Mouse (Mus musculus) embryo, embryonic 11 days (tissue): ENCODE measurements around the gene Kif13a.
A peak's percentile ranks its signal among the peaks of the same experiment; 100 is the strongest.

Source experiments
- DNase-seq: peaks from one replicate; pipeline ENCODE4 v3.0.0-alpha.2; 2015

Kif13a gene

DNA sequence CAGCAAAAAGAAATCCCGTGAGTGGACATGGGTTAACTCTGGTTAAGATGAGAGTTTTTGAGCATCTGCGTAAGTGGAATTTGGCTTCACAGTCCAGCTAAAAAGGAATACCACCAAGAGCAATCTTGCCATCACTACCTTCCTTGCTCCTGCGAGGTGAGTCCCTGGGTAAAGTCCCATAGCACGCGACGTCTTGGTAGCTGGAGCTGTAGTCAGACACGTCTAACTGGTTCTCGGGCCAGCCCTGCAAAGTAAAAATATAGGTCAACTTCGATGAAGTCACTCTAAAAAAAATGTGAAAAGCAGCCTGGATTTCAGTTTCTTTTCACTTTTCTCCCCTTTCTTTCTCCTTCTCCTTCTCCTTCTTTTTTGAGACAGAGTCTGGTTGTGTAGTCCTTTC, 166.5 kb downstream of the Kif13a start:
- no peak for DNase-seq

DNA sequence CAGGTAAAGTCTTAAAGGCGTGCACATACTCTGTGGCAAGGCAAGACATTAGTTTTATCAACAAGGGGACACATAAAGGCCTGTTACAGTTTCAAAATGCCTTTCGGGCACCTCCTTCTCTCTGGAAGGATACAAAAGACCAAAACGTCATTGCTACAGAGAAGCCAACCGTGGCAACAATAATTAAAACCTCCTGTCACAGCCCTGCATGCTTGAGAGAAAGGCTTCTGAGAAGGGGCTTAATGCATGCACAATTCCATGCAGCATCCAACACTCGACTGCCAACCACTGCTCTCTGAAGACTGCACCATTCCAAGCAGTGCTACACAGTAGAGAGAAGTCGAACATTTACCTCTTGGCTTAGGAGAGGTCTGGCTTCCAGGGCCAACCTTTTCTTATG, 168.7 kb downstream of the Kif13a start:
- no peak for DNase-seq

DNA sequence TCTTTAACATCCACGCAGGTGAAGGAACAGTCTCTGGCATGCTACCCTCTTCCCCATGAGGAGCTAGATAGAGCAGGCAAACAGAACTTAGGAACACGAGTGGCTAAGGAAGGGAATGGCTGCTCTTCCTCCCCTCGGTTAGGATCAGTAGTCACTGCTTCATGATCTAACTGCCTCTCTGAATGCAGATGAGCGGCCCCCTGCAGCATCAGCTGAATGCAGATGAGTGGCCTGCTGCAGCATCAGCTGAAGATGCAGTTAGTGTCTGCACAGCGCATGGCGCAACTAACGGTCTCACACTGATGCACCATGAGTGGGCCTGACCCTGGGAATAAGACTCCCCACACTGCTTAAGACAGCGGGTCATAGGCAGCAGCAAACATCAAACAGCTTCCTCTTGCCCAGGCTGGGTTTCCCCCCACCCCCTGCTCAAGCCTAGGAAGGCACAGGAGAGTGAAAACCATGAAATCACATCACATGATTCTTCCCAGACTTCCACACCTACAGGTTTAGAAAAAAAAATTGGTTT, 170.3 kb downstream of the Kif13a start:
- DNase-seq = no peak

DNA sequence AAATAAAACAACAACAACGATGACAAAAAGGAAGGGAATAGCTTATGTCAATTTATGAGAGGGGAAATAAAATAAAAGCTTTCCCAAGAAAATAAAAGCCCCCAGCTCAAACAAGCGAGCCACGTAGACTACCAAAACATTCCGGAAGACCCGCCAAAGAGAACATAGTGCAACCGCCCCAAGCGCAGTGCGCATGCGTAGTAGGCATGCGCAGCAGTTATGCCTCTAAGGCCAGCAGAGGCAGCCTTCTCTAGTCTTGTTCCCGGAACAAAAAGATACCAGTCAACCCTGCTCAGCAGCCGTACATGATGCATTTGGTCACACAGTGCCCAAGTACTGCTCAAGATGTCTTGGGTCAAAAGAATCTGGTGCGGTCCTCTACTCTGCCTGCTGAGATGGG, 171.0 kb downstream of the Kif13a start:
- no peak for DNase-seq

DNA sequence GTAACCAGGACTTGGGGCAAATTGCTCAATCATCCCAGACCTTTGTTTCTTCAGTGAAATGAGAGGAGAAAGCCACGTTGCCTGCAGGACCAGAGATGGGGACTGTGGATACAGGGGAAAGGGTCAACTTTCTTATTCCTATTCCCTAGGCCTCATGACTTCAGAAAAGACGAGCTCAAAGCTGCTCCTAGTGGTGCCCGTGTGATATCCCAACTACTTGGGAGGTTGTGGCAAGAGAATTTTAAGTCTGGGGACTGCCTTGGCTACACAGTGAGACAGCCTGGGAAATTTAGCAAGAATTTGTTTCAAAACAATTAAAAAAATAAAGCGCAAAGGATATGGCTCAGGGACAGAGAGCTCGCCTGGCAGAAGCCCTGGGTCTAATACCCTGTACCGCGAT, 171.7 kb downstream of the Kif13a start:
- no peak for DNase-seq

DNA sequence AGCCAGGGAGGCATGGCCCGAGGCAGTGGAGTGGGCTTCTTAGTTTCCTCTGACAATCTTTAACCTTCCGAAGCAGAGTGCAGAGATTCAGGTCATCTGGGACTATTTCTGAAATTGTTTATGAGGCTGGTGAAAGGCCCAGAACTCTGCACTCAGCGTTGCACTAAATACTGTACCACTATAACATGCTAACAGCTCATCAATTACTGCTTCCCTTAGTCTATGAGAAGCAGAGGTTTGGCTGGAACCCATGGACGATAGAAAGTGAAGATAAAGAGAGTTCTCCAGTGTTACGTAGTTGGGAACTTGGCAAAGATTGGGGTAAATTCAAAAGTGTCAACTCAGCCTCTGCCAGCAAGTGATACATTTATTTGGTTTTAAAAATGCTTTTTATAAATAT, 176.4 kb downstream of the Kif13a start:
- no peak for DNase-seq

DNA sequence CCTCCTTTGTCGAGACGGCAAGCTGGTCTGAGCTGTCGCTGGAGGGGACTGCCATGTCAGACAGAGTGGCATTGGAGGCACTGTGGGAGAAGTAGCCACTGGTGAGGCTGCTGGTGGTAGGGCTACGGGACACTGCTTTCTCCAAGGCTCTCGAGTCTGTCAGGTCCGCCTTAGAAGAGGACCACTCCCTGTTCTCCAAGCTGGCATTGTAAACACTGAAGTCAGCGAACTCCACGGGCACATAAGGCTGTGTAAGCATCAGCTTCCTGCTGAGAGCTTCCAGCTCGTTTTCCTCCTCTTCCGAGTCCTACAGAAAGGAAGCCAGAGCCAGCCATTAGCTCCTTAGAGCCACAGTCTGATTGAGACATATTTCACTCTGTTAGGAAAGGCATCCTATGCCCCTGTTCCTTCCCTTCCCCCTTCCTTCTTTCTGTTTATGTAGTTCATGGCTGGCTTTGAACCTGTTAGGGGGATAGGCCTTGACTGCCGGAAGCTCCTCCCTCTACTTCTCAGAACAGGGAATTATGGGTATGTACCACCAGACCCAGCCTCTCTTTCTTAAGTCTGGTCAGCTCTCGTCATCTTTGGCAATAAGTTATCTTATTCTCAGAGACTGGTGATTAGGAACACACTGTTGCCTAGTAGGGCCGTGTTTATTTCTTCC, 177.0 kb downstream of the Kif13a start:
- no peak for DNase-seq

DNA sequence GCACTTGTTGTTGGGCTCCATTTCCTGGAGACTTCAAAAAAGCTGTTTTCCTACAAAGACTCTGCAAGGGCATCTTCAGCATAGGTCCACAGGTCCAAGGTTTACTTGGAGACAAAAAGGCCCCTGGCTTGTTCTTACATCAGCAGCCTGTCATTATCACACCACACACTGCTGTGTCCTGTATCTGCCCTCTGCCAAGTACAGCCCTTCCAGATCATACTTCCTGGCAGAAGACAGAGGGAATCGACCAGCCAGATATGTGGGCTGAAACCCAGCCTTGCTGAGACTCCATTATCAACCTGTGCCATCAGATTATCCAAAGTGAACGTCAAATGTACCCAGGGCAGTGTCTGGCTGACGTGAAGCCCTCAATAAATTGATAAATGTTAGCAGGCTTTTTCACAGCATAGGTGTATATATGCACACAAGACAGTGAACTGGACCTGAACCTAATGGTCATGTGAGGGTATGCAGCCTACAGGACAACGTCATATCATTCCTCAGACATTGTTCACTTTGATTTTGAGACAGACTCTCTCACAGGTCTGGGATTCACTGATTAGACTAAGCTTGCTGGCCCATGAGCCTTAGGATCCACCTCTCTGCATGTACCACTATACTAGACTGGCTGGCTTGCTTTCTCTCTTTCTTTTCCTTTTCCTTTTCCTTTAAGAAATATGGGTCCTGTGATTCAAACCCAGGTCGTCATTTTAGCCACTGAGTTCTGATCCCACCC, 181.4 kb downstream of the Kif13a start:
- no peak for DNase-seq

DNA sequence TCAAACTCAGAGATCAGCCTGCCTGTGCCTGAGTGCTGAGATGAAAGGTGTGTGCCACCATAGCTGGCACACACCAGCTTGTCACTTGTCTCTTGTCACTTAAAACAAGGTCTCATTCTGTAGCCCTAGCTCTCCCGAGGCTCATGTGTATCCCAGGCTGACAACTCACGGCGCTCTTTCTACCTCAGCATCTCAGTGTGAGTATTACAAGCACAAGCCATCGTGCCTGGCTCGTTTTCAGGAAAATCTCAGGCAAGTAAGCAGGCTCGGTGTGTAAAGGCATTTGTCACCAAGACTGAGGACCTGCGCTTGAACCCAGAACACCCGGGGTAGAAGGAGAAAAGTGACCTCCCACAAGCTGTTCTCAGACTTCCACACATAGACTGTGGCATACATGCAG, 185.8 kb downstream of the Kif13a start:
- DNase-seq = no peak

DNA sequence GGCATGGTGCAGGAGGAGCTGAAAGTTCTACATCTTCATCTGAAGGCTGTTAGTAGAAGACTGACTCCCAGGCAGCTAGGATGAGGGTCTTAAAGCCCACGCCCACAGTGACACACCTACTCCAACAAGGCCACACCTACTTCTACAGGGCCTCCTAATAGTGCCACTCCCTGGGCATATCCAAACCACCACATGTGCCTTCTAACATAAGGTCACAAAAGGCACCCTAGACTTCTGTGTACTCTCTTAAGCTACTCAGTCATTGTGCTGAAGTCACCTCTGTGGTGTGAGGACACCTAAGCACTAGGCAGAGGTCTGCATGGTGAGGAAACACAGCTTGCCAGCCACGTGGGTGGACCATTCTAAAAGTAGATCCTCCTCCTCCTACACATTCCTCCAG, 187.3 kb downstream of the Kif13a start:
- no peak for DNase-seq

DNA sequence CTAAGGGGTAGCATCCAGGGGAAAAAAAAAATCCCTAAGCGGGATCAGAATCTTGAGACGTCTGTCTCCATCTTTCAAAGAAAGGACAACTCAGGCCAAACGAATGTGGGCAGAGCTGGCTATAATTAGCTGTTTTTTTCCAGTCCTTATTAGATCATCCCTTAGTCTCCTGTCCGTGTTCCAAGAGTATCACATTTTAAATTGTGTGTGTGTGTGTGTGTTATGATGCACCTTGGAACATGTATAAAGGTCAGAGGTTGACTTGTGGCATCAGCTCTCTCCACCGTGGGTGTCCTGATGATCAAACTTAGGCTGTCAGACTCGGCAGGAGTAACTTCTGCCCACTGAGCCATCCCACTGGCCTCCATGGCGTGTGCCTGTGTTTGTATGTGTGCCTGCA, 190.2 kb downstream of the Kif13a start:
- DNase-seq = no peak

DNA sequence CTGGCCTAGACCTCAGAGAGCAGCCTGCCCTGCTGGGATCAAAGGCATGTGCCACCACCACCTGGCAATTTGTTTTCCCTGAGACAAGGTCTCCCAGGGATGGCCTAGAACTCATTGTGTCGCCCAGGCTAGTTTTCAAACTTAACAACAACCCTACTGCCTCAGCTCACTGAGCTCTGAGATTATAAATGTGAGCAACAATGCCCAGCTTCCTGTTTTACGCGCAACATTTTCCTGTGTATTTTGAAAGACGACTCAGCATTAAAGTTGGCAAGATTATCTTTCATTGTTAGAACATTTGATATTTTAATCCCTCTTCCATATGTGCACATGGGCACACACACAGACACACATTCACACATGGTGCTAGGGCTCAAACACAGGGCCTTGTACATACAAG, 192.2 kb downstream of the Kif13a start:
- no peak for DNase-seq

DNA sequence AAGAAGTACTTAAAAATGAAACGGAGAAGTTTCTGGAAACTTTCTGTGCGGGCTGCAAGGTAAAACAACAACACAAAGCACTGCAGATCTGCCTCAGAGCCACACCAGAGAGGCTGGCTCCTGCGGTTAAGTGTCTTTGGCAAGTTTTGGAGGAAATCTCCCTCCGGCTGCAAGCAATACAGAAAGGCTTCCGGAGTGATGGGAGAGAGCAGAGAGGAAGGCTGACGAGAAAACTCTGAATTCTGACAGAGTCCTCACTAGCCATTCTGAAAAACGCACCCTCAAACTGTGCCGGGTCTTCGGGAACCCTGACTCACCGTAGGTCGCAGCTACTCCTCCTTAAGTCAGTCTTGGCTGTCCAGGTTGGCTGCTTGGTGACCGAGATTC, 193.2 kb downstream of the Kif13a start:
- DNase-seq = peak; percentile 34

DNA sequence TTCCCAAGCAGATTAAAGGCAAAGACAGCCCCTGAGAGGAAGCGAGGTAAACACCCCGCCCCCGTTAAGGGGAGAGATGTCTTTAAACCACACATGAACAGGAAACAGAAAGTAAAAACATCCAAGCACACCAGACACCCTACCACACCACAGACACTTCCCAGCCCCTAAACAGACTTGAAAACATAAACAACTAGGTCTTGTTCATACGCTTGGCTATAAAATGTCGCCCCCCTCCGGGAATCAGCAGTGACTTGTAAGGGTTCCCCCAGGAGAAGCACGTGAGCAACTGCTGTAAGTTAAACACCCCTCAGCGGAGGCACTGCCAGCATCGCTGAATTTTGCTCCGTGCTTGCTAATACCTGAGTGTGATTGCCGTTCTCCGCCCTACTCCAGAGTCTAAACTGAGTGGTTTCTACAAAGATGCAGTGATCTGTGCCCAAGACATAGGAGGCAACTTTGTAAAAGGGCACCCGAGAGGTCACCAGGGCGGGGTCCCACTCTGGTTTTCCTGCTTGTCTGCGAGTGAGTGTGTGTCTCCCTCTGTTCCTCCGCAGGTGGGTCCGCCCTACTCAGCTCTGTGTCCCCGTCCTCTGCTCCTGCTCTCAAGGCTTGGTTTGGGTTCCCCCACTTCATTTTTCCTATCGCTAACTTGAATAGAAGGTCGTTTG, 193.7 kb downstream of the Kif13a start:
- peak; percentile 72 for DNase-seq

DNA sequence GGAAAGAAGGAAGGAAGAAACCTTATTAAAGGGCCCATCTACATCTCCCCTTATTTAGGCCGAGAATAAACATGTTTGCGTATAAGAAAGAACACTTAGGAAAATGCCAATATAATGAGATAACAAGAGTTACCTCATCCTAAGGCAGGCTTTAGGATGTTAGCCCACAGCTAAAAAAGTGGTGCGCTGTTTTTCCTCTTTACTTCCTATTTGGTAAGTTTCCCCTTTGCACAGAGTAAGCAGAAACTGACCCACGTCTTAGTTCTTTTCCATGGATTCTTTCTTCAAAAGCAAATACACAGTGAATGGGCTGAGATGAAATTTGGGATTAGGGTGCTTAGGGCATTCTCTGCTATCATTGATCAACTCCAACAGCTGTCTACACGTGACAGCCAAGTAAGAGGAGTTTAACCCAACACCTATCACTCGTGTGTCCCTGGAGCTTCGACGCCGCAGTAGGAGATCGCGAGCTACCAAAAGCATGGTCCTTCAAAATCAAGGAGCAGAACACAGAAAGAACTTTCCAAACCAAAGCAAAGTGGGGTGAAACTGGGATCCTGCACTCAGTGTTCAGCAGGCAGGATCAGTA, 194.4 kb downstream of the Kif13a start:
- no peak for DNase-seq

DNA sequence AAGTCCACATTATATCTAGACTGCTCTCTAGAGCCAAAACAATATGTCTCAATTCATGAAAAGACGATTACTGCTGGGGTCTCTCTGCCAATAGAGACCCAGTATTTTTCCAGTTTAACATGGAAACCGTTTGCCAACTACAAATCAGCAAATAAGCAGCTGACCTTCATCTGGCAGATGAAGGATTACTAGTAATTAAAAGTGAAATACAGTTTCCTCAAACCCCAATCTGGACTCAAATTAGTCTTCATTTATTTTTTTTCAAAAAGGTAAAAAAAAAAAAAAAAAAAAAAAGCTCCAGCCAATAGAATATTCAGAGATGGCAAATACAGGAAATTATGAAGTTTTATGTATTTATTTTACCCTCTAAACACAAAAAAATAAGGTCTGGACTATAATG, 199.7 kb downstream of the Kif13a start:
- no peak for DNase-seq

DNA sequence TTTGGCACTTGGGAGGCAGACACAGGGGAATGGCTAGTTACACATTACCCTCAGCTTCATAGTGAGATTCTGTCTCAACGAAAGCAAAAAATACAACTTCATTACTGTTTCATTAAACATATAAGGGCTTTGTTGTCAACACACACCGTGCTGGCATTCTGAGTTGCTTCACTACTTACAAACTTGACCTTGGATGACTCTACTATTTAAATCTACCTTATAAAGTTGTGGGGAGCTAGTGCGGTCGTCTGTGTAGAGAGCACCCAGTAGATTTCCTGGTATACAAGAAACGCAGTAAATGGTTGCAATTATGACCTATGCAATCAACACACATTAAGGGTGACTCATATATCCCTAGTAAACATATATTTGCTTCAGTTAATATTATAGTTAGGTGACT, 201.3 kb downstream of the Kif13a start:
- peak; percentile 16 for DNase-seq

DNA sequence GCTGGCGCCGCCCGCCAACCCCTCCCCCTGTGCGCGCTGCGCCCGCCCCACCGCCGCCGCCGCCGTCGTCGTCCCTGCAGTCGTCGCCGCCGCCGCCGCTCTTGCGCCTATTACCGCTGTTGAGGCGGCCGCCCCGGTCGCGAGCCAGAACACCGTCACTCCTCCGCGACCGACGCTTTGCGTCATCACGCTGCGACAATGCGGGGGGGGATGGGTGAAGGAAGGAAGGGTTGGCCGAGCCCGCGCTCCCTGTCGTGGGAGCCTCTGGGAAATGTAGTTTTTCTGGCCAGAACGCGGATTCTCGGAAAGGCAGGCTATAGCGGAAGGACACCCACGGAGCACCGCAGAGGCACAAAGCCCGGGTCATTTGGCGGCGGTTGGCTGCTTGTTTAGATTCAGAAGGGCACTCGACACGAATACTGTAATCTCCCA, 201.8 kb downstream of the Kif13a start, which contains the start of gene Nup153:
TSS of gene Nup153 (minus strand) at position 104 of the 432 bp plus-strand sequence.
- DNase-seq = peak; percentile 97

DNA sequence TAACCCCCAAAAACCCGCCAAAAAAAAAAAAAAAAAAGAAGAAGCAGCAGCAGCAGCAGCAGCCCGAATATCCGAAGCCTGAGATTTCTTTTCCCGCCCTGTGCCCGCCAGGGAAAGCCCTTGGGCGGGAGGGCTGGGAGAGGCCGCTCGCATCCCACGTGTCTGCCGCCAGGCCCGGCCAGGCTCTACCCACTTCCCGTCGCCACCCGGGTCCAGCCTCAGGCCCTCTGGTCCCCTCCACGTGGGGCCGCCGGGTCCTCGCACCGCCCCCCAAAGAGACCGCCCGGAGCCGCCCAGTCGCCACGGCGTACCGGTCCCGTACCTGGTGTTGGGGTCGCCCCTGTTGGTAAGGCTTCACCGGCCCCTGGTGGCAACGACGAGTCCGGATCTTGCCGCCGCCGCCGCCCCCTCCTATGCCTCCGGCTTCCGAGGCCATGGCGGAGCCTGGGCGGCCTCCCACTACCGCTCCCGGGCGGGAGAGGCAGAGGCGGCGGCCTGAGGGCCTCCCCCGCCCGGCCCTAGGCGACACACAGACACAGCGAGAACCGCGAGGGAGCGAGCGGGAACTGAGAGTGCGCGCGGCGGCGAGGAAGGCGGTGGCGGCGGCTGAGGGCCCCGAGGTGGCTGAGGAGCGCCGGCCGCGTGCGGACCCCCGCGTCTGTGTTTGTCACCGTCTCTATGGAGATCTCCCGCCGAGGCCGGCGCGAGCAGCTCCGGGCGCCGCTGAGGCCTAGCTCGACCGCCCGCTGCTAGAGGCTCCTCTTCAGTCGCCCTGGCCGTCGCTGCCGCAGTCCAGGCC, 202.4 kb downstream of the Kif13a start:
- peak; percentile 80 for DNase-seq

DNA sequence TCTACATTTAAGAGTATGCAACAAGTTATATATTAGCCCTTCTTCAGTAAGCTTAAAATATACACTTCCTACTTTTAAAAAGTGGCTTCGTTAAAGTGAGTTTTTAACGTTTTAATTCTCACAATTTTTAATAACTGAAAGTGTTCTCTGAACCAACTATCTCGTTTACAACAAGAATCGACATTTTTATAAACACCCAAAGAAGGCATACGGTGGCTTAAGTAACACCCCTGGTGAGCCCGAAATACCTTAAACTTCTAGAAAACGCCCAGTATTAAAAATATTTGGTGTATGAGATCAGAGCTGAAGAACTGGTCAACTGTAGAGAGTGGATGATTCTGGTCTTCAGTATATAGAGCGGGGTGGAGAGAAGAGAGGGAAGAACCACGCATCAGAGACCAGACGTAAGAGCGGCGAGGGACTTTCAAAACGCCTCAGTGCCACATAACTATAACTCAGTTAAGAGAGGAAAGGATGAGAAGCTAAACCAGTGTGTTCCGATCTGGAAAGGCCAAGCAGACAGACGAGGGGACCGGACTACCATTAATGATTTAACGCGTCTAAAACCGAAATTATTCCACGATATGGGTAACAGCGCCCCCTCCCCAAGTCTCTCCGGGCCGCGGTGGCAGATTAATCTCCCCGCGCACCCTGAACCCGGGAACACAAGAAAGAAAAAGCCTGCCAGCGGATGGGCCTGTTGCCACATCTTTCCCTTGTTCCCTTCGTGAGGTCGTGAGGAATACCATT, 203.2 kb downstream of the Kif13a start:
- no peak for DNase-seq

DNA sequence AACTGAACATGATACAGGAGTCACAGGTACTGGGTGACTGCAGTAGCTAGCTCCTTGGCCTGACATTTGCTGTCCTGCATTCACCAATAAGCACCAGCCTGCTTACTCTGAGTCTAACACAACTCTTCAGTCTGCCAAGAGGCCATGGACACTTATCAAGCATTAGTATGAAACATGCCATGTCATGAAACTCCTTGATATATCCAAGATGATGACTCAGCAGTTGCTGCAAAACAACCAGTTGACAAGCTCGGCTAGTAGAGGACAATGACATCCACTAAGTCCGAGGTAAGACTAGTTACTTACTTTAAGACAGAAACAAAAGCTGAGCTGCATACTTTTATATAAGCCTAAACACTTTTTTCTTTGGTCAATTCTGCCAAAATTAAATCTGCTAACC, 204.4 kb downstream of the Kif13a start:
- DNase-seq = peak; percentile 23

DNA sequence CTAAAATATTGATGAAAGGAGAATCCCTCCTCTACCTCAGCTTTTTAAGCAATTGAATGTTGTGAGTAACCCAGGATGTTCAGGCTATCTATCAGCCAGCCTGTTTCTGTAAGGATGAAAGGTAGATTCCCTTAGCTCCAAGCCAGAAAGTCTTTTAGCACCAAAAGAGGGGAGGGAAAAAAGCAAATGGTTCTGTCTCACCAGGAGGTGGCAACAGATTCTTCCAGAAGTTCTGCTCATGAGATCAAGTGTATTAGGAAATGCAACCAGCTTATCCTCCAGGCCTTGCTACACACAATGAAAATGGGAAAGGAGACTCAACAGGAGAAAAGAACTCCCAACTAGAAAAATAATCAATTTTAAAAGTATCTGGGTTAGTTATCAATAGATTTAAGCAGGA, 205.3 kb downstream of the Kif13a start:
- no peak for DNase-seq
